In genomic region chr16:94363814-94364213, GRCm38 (mm10) we compare ENCODE assay signal across 24 mouse cellular contexts. TPM values are rescaled to one million over a fixed set of nuclear protein-coding genes. Genes with fewer than 3 reads are reported as not detected.
A peak's percentile ranks its signal among the peaks of the same experiment; 100 is the strongest.
DNase-seq lines count a peak whose midpoint lies in the region; ATAC-seq lines count a peak whose summit lies in the region.
"Had no signal": no experiment of that assay in that cellular context is flagged by ENCODE, and none has a peak within 500 bp of the region (broad histone marks: within the 10 kb centered on the region; RNA-seq: fewer than 3 reads in every experiment).

No protein-coding gene starts in this region.

- WGBS in midbrain, embryonic 14.5 days: 91% methylated on average over 4 of the region's 4 CpGs

- H3K36me3 ChIP-seq in midbrain, embryonic 14.5 days (ENCODE audit: control insufficient read depth, insufficient read depth, low read length): peaks cover 9% of the 10 kb centered on the region; the same call in 1 of the 2 replicates
- H3K36me3 ChIP-seq: hindbrain, embryonic 15.5 days had no signal

- peak; percentile 46 to 50 for DNase-seq in adrenal gland, adult (ENCODE audit: inconsistent age in 2 of 2, low spot score in 1 of 2)
- DNase-seq in adrenal gland, postnatal 4 days (ENCODE audit: low spot score in 2 of 2): no peak
- DNase-seq in 3134 (ENCODE audit: extremely low read depth, insufficient read length, low spot score): peak; percentile 14
- peak; percentile 31 for DNase-seq in Muller cell, postnatal 12 days (ENCODE audit: inconsistent ontology term)
- DNase-seq in layer of hippocampus, adult 9-10 months (ENCODE audit: low spot score): no peak
- no peak for DNase-seq in thymus, postnatal 25 days
- no peak for DNase-seq in midbrain, embryonic 14.5 days
- DNase-seq: adrenal gland, postnatal 14 days; cerebellum, adult 18-20 months; cerebellum, adult 9-10 months; cerebellum, postnatal 14 days; forebrain, postnatal 0 days; gastrocnemius, adult 2 months; gastrocnemius, postnatal 14 days; heart, adult 18-20 months; heart, postnatal 14 days had no signal

- H3K4me2 ChIP-seq in midbrain, embryonic 14.5 days (ENCODE audit: low read length): no peak overlapping the region
- H3K4me2 ChIP-seq: embryonic facial prominence, embryonic 12.5 days; embryonic facial prominence, embryonic 15.5 days; heart, embryonic 13.5 days; hindbrain, embryonic 12.5 days; hindbrain, embryonic 15.5 days had no signal

- H3K9me3 ChIP-seq in midbrain, embryonic 14.5 days (ENCODE audit: control insufficient read depth, low read length): no peaks in the 10 kb centered on the region
- H3K9me3 ChIP-seq: embryonic facial prominence, embryonic 12.5 days; embryonic facial prominence, embryonic 15.5 days; heart, embryonic 13.5 days; hindbrain, embryonic 12.5 days; hindbrain, embryonic 15.5 days had no signal

- no peaks in the 10 kb centered on the region for H3K27me3 ChIP-seq in midbrain, embryonic 14.5 days (ENCODE audit: control insufficient read depth, insufficient read depth, low read length)
- H3K27me3 ChIP-seq: embryonic facial prominence, embryonic 12.5 days; embryonic facial prominence, embryonic 15.5 days; heart, embryonic 13.5 days; hindbrain, embryonic 12.5 days; hindbrain, embryonic 15.5 days had no signal

- peak; percentile 51; the same call in 1 of the 2 replicates for ATAC-seq in megakaryocyte, adult 5-6 weeks (ENCODE audit: poor library complexity, severe bottlenecking)
- no peak for ATAC-seq in midbrain, embryonic 14.5 days (ENCODE audit: low FRiP score, low TSS enrichment)
- ATAC-seq: forebrain, embryonic 14.5 days; forebrain, postnatal 0 days; intestine, postnatal 0 days had no signal

- no peak overlapping the region for H3K9ac ChIP-seq in midbrain, embryonic 14.5 days (replicated peaks; ENCODE audit: low read length)
- H3K9ac ChIP-seq: embryonic facial prominence, embryonic 12.5 days; embryonic facial prominence, embryonic 15.5 days; forebrain, postnatal 0 days; heart, embryonic 13.5 days; hindbrain, embryonic 12.5 days; hindbrain, embryonic 15.5 days had no signal

- H3K4me1 ChIP-seq in midbrain, embryonic 14.5 days (ENCODE audit: control insufficient read depth, insufficient read depth, low read length): peaks cover 13% of the 10 kb centered on the region

- no peak overlapping the region for H3K4me3 ChIP-seq in midbrain, embryonic 14.5 days (replicated peaks; ENCODE audit: low read depth, low read length)
- H3K4me3 ChIP-seq: embryonic facial prominence, embryonic 12.5 days; embryonic facial prominence, embryonic 15.5 days; gastrocnemius, adult 2 months; heart, embryonic 13.5 days; hindbrain, embryonic 12.5 days; hindbrain, embryonic 15.5 days had no signal

- H3K27ac ChIP-seq in midbrain, embryonic 14.5 days (replicated peaks; ENCODE audit: low read depth, low read length): no peak overlapping the region
- H3K27ac ChIP-seq: embryonic facial prominence, embryonic 12.5 days; embryonic facial prominence, embryonic 15.5 days; gastrocnemius, adult 2 months; heart, embryonic 13.5 days; hindbrain, embryonic 12.5 days; hindbrain, embryonic 15.5 days had no signal

RNA-seq across cellular contexts. Expression of gene Ttc3, which starts 6.6 kb away (rescaled TPM):
- total RNA-seq in adrenal gland, postnatal 4 days (2021): 100 to 1,000 TPM; 163 to 178 TPM
- total RNA-seq in megakaryocyte, adult 5-6 weeks (2015): 12.0 and 19.7 TPM in 2 replicates
- 39.3 and 56.6 TPM in 2 replicates for total RNA-seq in megakaryocyte, adult 5-6 weeks (2017)
- polyA plus RNA-seq in midbrain, embryonic 14.5 days (2014; fragmentation: Nextera tagmentation; extraction: Ambion mirVana): 1,082 and 1,144 TPM in 2 replicates

RNA-seq across cellular contexts. Expression of gene Pigp, which starts 7.8 kb away (rescaled TPM):
- 100 to 1,000 TPM; 101 to 106 TPM for total RNA-seq in adrenal gland, postnatal 4 days (2021)
- 9.9 and 11.1 TPM in 2 replicates for total RNA-seq in megakaryocyte, adult 5-6 weeks (2015)
- 4.8 and 10.2 TPM in 2 replicates for total RNA-seq in megakaryocyte, adult 5-6 weeks (2017)
- 103 and 163 TPM in 2 replicates for polyA plus RNA-seq in midbrain, embryonic 14.5 days (2014; fragmentation: Nextera tagmentation; extraction: Ambion mirVana)

RNA-seq across cellular contexts. Expression of gene Ripply3, which starts 35.6 kb away (rescaled TPM):
- 1 to 10 TPM; 5.5 to 6.2 TPM for total RNA-seq in adrenal gland, postnatal 4 days (2021)
- 0.23 TPM in 1 of 2 replicates, not detected in the other for total RNA-seq in megakaryocyte, adult 5-6 weeks (2015)
- not detected in 2 replicates for total RNA-seq in megakaryocyte, adult 5-6 weeks (2017)
- 0.70 and 1.2 TPM in 2 replicates for polyA plus RNA-seq in midbrain, embryonic 14.5 days (2014; fragmentation: Nextera tagmentation; extraction: Ambion mirVana)

RNA-seq across cellular contexts. Expression of gene Hlcs, which starts 50.4 kb away (rescaled TPM):
- total RNA-seq in adrenal gland, postnatal 4 days (2021): 10 to 100 TPM; 20.6 to 23.1 TPM
- total RNA-seq in megakaryocyte, adult 5-6 weeks (2015): 22.8 and 25.3 TPM in 2 replicates
- 14.8 and 21.9 TPM in 2 replicates for total RNA-seq in megakaryocyte, adult 5-6 weeks (2017)
- polyA plus RNA-seq in midbrain, embryonic 14.5 days (2014; fragmentation: Nextera tagmentation; extraction: Ambion mirVana): 6.6 and 7.2 TPM in 2 replicates

Comparison
In these comparisons a context has a peak if more than half of its experiments do, and no peak if none do; other contexts are left out.
1. DNase-seq: peak in adrenal gland, adult (2 of 2), 3134 (single experiment) and Muller cell, postnatal 12 days (single experiment); none in adrenal gland, postnatal 4 days (0 of 2), layer of hippocampus, adult 9-10 months (single experiment), thymus, postnatal 25 days (single experiment) and midbrain, embryonic 14.5 days (single experiment).
2. RNA of gene Pigp, which starts 7.8 kb away (total RNA-seq): 101 to 106 TPM in adrenal gland, postnatal 4 days; 4.8 to 11.1 TPM in megakaryocyte, adult 5-6 weeks; every median in the first group is over 4 times any median in the second.
3. RNA of gene Ripply3, which starts 35.6 kb away (total RNA-seq): 5.5 to 6.2 TPM in adrenal gland, postnatal 4 days; 0.23 TPM in megakaryocyte, adult 5-6 weeks; every median in the first group is over 4 times any median in the second.